Mouse (Mus musculus): ENCODE measurements around the gene Zfyve27.

- TF ChIP-seq POLR2A (IDR thresholded peaks at IDR 0.05; ENCODE audit: extremely low read depth, insufficient read depth, low read length) (peak; percentile 79), CTCF (IDR thresholded peaks at IDR 0.05; ENCODE audit: low read depth, low read length) (no peak)
Measured at GRCm38 (mm10) chr19:42147170-42147768, 16.5 kb upstream of the Zfyve27 start, which contains the start of gene Marveld1.
